Mouse (Mus musculus) embryo, embryonic 11.5 days (tissue): ENCODE measurements around the gene Klhl40.
A peak's percentile ranks its signal among the peaks of the same experiment; 100 is the strongest.

Source experiments
- DNase-seq: peaks from one replicate; pipeline ENCODE4 v3.0.0-alpha.2; 2012; ENCODE audit warnings: low read depth, low spot score

The Klhl40 gene

DNA sequence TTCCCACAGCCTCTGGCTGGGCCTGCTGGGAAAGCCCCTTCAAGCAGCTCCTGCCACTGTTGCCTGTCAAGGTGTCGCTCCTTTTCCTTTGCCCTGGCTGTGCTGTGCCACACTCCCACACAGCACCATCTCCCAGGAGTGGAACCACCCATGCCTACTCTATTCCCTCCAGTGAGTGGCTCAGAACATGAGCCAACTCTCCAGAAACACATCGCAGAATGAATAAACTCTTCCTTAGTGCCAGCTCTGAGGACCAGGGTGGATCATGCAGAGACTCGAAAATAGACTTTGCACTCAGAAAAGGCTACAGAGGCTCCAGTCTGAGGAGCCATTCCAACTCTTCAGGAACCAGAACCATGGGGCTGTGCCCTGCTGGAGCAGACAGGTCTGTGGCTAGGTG, 48.9 kb downstream of the Klhl40 start:
- DNase-seq: no peak

DNA sequence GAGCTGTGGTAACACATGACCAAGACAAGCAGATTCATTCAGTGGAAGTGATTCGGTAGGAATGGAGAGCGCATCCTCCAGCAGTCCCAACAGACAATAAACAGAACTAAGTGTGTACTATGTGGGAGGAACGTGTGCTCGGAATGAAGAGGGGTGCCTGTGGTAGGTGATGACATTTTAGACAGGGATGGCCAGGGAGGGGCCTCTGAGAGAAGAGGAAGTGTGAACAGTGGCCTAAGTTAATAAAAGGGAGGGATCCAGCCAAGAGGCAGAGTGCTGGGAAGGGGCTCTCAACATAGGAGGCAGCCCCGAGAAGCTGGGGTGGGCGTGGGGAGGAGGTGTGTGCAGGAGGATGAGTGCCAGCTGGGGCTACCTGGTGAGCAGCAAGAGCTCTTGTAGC, 50.9 kb downstream of the Klhl40 start:
- DNase-seq: no peak

- no peak for DNase-seq
Observed at GRCm38 (mm10) chr9:121829270-121829992, 52.0 kb downstream of the Klhl40 start.

GRCm38 (mm10) chr9:121830243-121830955, 53.0 kb downstream of the Klhl40 start:
- DNase-seq: no peak

GRCm38 (mm10) chr9:121830956-121831293, 53.5 kb downstream of the Klhl40 start:
- peak; percentile 66 for DNase-seq
